24 mouse cellular contexts compared by ENCODE assay signal in genomic region chr8:110074496-110074895, GRCm38 (mm10). TPM values are rescaled to one million over a fixed set of nuclear protein-coding genes. Genes with fewer than 3 reads are reported as not detected.
DNase-seq lines count a peak whose midpoint lies in the region; ATAC-seq and TF ChIP-seq lines count a peak whose summit lies in the region.
"Had no signal": no experiment of that assay in that cellular context is flagged by ENCODE, and none has a peak within 500 bp of the region (broad histone marks: within the 10 kb centered on the region; RNA-seq: fewer than 3 reads in every experiment).

No protein-coding gene starts in this region.

- TF ChIP-seq POLR2A in kidney, adult 2 months (IDR thresholded peaks at IDR 0.05; ENCODE audit: low read depth, low read length) = no peak

- H3K9ac ChIP-seq in kidney, embryonic 16.5 days (replicated peaks; ENCODE audit: low read length) = no peak overlapping the region
- H3K9ac ChIP-seq: embryonic facial prominence, embryonic 12.5 days; forebrain, embryonic 13.5 days; forebrain, embryonic 15.5 days; forebrain, postnatal 0 days had no signal

- H3K9me3 ChIP-seq in kidney, embryonic 16.5 days (ENCODE audit: low read length) = no peaks in the 10 kb centered on the region
- H3K9me3 ChIP-seq: embryonic facial prominence, embryonic 10.5 days; embryonic facial prominence, embryonic 12.5 days; forebrain, embryonic 13.5 days; forebrain, embryonic 15.5 days had no signal

- H3K4me2 ChIP-seq in kidney, embryonic 16.5 days (replicated peaks; ENCODE audit: low read depth, low read length) = no peak overlapping the region
- H3K4me2 ChIP-seq: embryonic facial prominence, embryonic 12.5 days; forebrain, embryonic 13.5 days; forebrain, embryonic 15.5 days had no signal

- H3K4me3 ChIP-seq in kidney, adult 2 months (ENCODE audit: insufficient read depth, low read depth, low read length) = no peak overlapping the region
- H3K4me3 ChIP-seq in kidney, embryonic 16.5 days (ENCODE audit: low read length) = no peak overlapping the region
- H3K4me3 ChIP-seq: embryonic facial prominence, embryonic 10.5 days; embryonic facial prominence, embryonic 12.5 days; forebrain, embryonic 13.5 days; forebrain, embryonic 15.5 days had no signal

- peak; percentile 37 for DNase-seq in kidney, adult 2 months
- peak; percentile 8 to 23 for DNase-seq in kidney, postnatal 36 days
- DNase-seq in kidney, postnatal 4 days = no peak
- no peak for DNase-seq in embryo, embryonic 10.5 days (ENCODE audit: low spot score)
- DNase-seq: adrenal gland, adult 2 months; adrenal gland, postnatal 10 days; adrenal gland, postnatal 25 days; B cell, adult 2 months; cerebellum, adult 11 months; cerebellum, adult 18-20 months; cerebellum, adult 8-10 months; cerebellum, adult 9-11 months; cerebellum, postnatal 14 days; cerebellum, postnatal 36 days; forebrain, postnatal 0 days had no signal

- no peaks in the 10 kb centered on the region for H3K36me3 ChIP-seq in kidney, adult 2 months (ENCODE audit: control insufficient read depth, insufficient read depth, low read length)
- no peaks in the 10 kb centered on the region for H3K36me3 ChIP-seq in kidney, embryonic 16.5 days (ENCODE audit: insufficient read depth, low read length)
- H3K36me3 ChIP-seq: embryonic facial prominence, embryonic 10.5 days; embryonic facial prominence, embryonic 12.5 days; forebrain, embryonic 15.5 days had no signal

- ATAC-seq in kidney, embryonic 16.5 days (ENCODE audit: low FRiP score, low TSS enrichment) = no peak
- ATAC-seq: CD4-positive, CD25-positive, alpha-beta regulatory T cell, adult 4 months; forebrain, embryonic 13.5 days; forebrain, embryonic 15.5 days; forebrain, postnatal 0 days had no signal

- no peaks in the 10 kb centered on the region for H3K27me3 ChIP-seq in kidney, adult 2 months (replicated peaks; ENCODE audit: control insufficient read depth, insufficient read depth, low read length)
- no peaks in the 10 kb centered on the region for H3K27me3 ChIP-seq in kidney, embryonic 16.5 days (ENCODE audit: insufficient read depth, low read length)
- H3K27me3 ChIP-seq: embryonic facial prominence, embryonic 12.5 days; forebrain, embryonic 13.5 days; forebrain, embryonic 15.5 days had no signal

- TF ChIP-seq CTCF in kidney, adult 2 months (conservative IDR thresholded peaks at IDR 0.05; ENCODE audit: insufficient read depth, insufficient read length, low read depth, low read length) = no peak

- no peaks in the 10 kb centered on the region; the same call in 1 of the 2 replicates for H3K4me1 ChIP-seq in kidney, adult 2 months (ENCODE audit: control insufficient read depth, insufficient read depth, low read length)
- no peaks in the 10 kb centered on the region for H3K4me1 ChIP-seq in kidney, embryonic 16.5 days (ENCODE audit: insufficient read depth, low read length)
- H3K4me1 ChIP-seq: embryonic facial prominence, embryonic 12.5 days had no signal

- H3K27ac ChIP-seq in kidney, adult 2 months (ENCODE audit: insufficient read depth, low read depth, low read length) = no peak overlapping the region
- H3K27ac ChIP-seq in kidney, embryonic 16.5 days (ENCODE audit: low read length) = no peak overlapping the region
- H3K27ac ChIP-seq: embryonic facial prominence, embryonic 10.5 days; embryonic facial prominence, embryonic 12.5 days; forebrain, embryonic 13.5 days; forebrain, embryonic 15.5 days had no signal

- 66% methylated on average over 8 of the region's 8 CpGs for WGBS in kidney, adult 2 months
- WGBS in kidney, embryonic 16.5 days = 72% methylated on average over 8 of the region's 8 CpGs

RNA-seq across cellular contexts. Expression of gene Zfp612, which starts 5.0 kb away (rescaled TPM):
- 2.2 and 2.3 TPM in 2 replicates for polyA plus RNA-seq in kidney, adult 2 months (2012; rRNA removed)
- polyA plus RNA-seq in kidney, embryonic 16.5 days (2015; fragmentation: Nextera tagmentation; extraction: Ambion mirVana) = 9.0 and 9.2 TPM in 2 replicates

RNA-seq across cellular contexts. Expression of gene Gm21964, which starts 26.5 kb away (rescaled TPM):
- polyA plus RNA-seq in kidney, adult 2 months (2012; rRNA removed) = not detected in 2 replicates
- not detected in 2 replicates for polyA plus RNA-seq in kidney, embryonic 16.5 days (2015; fragmentation: Nextera tagmentation; extraction: Ambion mirVana)
- polyA plus RNA-seq: adrenal gland, adult 2 months; brain, embryonic 14.5 days; CD4-positive, CD25-positive, alpha-beta regulatory T cell, adult 4 months; embryonic facial prominence, embryonic 10.5 days; embryonic facial prominence, embryonic 12.5 days; embryonic facial prominence, embryonic 14.5 days; forebrain, embryonic 11.5 days; forebrain, embryonic 13.5 days; forebrain, embryonic 15.5 days; forebrain, postnatal 0 days had no signal

RNA-seq across cellular contexts. Expression of gene Gm17720, which starts 28.1 kb away (rescaled TPM):
- polyA plus RNA-seq in kidney, adult 2 months (2012; rRNA removed) = not detected in 2 replicates
- not detected in 2 replicates for polyA plus RNA-seq in kidney, embryonic 16.5 days (2015; fragmentation: Nextera tagmentation; extraction: Ambion mirVana)
- polyA plus RNA-seq: adrenal gland, adult 2 months; brain, embryonic 14.5 days; CD4-positive, CD25-positive, alpha-beta regulatory T cell, adult 4 months; embryonic facial prominence, embryonic 10.5 days; embryonic facial prominence, embryonic 12.5 days; embryonic facial prominence, embryonic 14.5 days; forebrain, embryonic 11.5 days; forebrain, embryonic 13.5 days; forebrain, embryonic 15.5 days; forebrain, postnatal 0 days had no signal

RNA-seq across cellular contexts. Expression of gene Chst4, which starts 35.0 kb away (rescaled TPM):
- 0.34 and 0.59 TPM in 2 replicates for polyA plus RNA-seq in kidney, adult 2 months (2012; rRNA removed)
- polyA plus RNA-seq in kidney, embryonic 16.5 days (2015; fragmentation: Nextera tagmentation; extraction: Ambion mirVana) = 0.32 TPM in 1 of 2 replicates, not detected in the other
- polyA plus RNA-seq: brain, embryonic 14.5 days; CD4-positive, CD25-positive, alpha-beta regulatory T cell, adult 4 months; embryonic facial prominence, embryonic 10.5 days; embryonic facial prominence, embryonic 12.5 days; embryonic facial prominence, embryonic 14.5 days; forebrain, embryonic 11.5 days; forebrain, embryonic 13.5 days; forebrain, embryonic 15.5 days; forebrain, postnatal 0 days had no signal

Comparison
In these comparisons a context has a peak if more than half of its experiments do, and no peak if none do; other contexts are left out.
1. DNase-seq: peak in kidney, adult 2 months (single experiment) and kidney, postnatal 36 days (2 of 2); none in kidney, postnatal 4 days (0 of 2) and embryo, embryonic 10.5 days (single experiment).